Mouse (Mus musculus) heart, embryonic 14.5 days (tissue): ENCODE measurements at regions not wholly inside any gene's neighbourhood (a gene's known extent, or its start where the extent isn't known, plus 50 kb on each side); places are given as distances from the start of the nearest gene placed in this dataset.

Experiments used
- ATAC-seq: fragments of 200-750 bp; cut with Nextera tagmentation; 2 replicates; pipeline ENCODE4 v1.8.0; 2017; ENCODE audit warnings: low read depth, moderate TSS enrichment; ENCODE audit not compliant: insufficient number of reproducible peaks, insufficient read depth, low FRiP score
- H3K27ac ChIP-seq, 2 experiments: fragments of 200-500 bp in 1 of 2; fragments of 300-500 bp in 1 of 2; sonication (generic) in 1 of 2; replicated peaks in 1 of 2; 2 replicates each; pipeline ENCODE4 v1.5.1; 2012 to 2014; ENCODE audit warnings: low read depth in 2 of 2, low read length in 2 of 2, control low read depth in 1 of 2, mild to moderate bottlenecking in 1 of 2, mixed read lengths in 1 of 2; ENCODE audit not compliant: control insufficient read depth in 1 of 2, insufficient read depth in 1 of 2
- H3K27me3 ChIP-seq: fragments of 300-500 bp; sonication (generic); 2 replicates; pipeline ENCODE4 v1.6.1; 2014; ENCODE audit warnings: mild to moderate bottlenecking, low read length, control low read depth; ENCODE audit not compliant: control insufficient read depth, insufficient read depth
- H3K36me3 ChIP-seq: fragments of 300-500 bp; sonication (generic); 2 replicates; pipeline ENCODE4 v1.6.1; 2014; ENCODE audit warnings: mild to moderate bottlenecking, control low read depth, low read length, mixed read lengths; ENCODE audit not compliant: control insufficient read depth, insufficient read depth
- H3K4me1 ChIP-seq, 2 experiments: fragments of 200-500 bp in 1 of 2; fragments of 300-500 bp in 1 of 2; sonication (generic) in 1 of 2; 2 replicates each; pipeline ENCODE4 v1.6.1; 2012 to 2014; ENCODE audit warnings: low read length in 2 of 2, control low read depth in 1 of 2, mixed read lengths in 1 of 2; ENCODE audit not compliant: control insufficient read depth in 2 of 2, insufficient read depth in 2 of 2
- H3K4me2 ChIP-seq: fragments of 300-500 bp; sonication (generic); 2 replicates; pipeline ENCODE4 v1.6.1; 2014; ENCODE audit warnings: mild to moderate bottlenecking, low read length
- H3K4me3 ChIP-seq, 2 experiments: fragments of 200-500 bp in 1 of 2; fragments of 300-500 bp in 1 of 2; sonication (generic) in 1 of 2; 2 replicates each; pipeline ENCODE4 v1.5.1; 2012 to 2014; ENCODE audit warnings: low read length in 2 of 2, mild to moderate bottlenecking in 2 of 2, control low read depth in 1 of 2, low read depth in 1 of 2, moderate library complexity in 1 of 2; ENCODE audit not compliant: control insufficient read depth in 1 of 2, insufficient read depth in 1 of 2
- H3K9ac ChIP-seq: fragments of 300-500 bp; sonication (generic); 2 replicates; pipeline ENCODE4 v1.6.1; 2014; ENCODE audit warnings: mild to moderate bottlenecking, low read length
- H3K9me3 ChIP-seq: fragments of 300-500 bp; sonication (generic); 2 replicates; pipeline ENCODE4 v1.6.1; 2016; ENCODE audit warnings: low read length, control low read depth; ENCODE audit not compliant: control insufficient read depth
- WGBS: fragments of 180-500 bp; shearing (Covaris S2); extraction: QIAGEN DNeasy Blood & Tissue Kit; methylation state at CpG from one replicate; pipeline ENCODE4 v1.1.7; 2014; 5-methylcytosine and 5-hydroxymethylcytosine counted together

GRCm38 (mm10) chr8:26746811-26747210 is 230.3 kb upstream of the Zfp703 start:
- no peak overlapping the region for H3K9ac ChIP-seq
- H3K9me3 ChIP-seq: no peaks in the 10 kb centered on the region
- H3K4me2 ChIP-seq: no peak overlapping the region
- 83% methylated on average over 3 of the region's 3 CpGs for WGBS
- H3K4me3 ChIP-seq: no peak overlapping the region
- no peaks in the 10 kb centered on the region; the same call in 1 of the 2 replicates for H3K27me3 ChIP-seq
- no peaks in the 10 kb centered on the region for H3K36me3 ChIP-seq
- H3K27ac ChIP-seq: no peak overlapping the region
- H3K4me1 ChIP-seq: peaks cover 0 to 3% of the 10 kb centered on the region in 2 experiments; a peak in 2 of 4 replicates
- ATAC-seq: no peak

GRCm38 (mm10) chr8:26747241-26747972 is 229.7 kb upstream of the Zfp703 start:
- Histone ChIP-seq H3K27me3 (no peaks in the 10 kb centered on the region; the same call in 1 of the 2 replicates), H3K4me1 (peaks cover 0 to 3% of the 10 kb centered on the region in 2 experiments; a peak in 2 of 4 replicates), H3K9me3 (no peaks in the 10 kb centered on the region), H3K36me3 (no peaks in the 10 kb centered on the region), H3K9ac (no peak overlapping the region), H3K4me2 (no peak overlapping the region), H3K27ac (no peak overlapping the region), H3K4me3 (no peak overlapping the region)
- WGBS: 61% methylated on average over 19 of the region's 19 CpGs
- no peak for ATAC-seq

GRCm38 (mm10) chr8:26748161-26748971 is 228.8 kb upstream of the Zfp703 start:
- Histone ChIP-seq H3K9me3 (no peaks in the 10 kb centered on the region), H3K4me2 (no peak overlapping the region), H3K27me3 (no peaks in the 10 kb centered on the region; the same call in 1 of the 2 replicates), H3K9ac (no peak overlapping the region), H3K27ac (no peak overlapping the region), H3K36me3 (no peaks in the 10 kb centered on the region), H3K4me1 (peaks cover 0 to 3% of the 10 kb centered on the region in 2 experiments; a peak in 2 of 4 replicates), H3K4me3 (no peak overlapping the region)
- WGBS: 68% methylated on average over 12 of the region's 14 CpGs
- no peak for ATAC-seq

- ATAC-seq: no peak
- no peaks in the 10 kb centered on the region; the same call in 1 of the 2 replicates for H3K27me3 ChIP-seq
- H3K36me3 ChIP-seq: no peaks in the 10 kb centered on the region
- H3K4me1 ChIP-seq: peaks cover 0 to 3% of the 10 kb centered on the region in 2 experiments; a peak in 2 of 4 replicates
- no peak overlapping the region for H3K4me2 ChIP-seq
- H3K27ac ChIP-seq: no peak overlapping the region
- no peaks in the 10 kb centered on the region for H3K9me3 ChIP-seq
- H3K9ac ChIP-seq: no peak overlapping the region
- WGBS: 72% methylated on average over 1 of the region's 1 CpGs
- H3K4me3 ChIP-seq: no peak overlapping the region
These were observed 228.2 kb upstream of the Zfp703 start for GRCm38 (mm10) chr8:26748972-26749291.

- Histone ChIP-seq H3K4me3 (no peak overlapping the region), H3K9ac (no peak overlapping the region), H3K4me2 (no peak overlapping the region), H3K9me3 (0 out of 2 replicates have a peak, but pooled peaks cover 4% of the 10 kb centered on the region), H3K27ac (no peak overlapping the region), H3K27me3 (no peaks in the 10 kb centered on the region; the same call in 1 of the 2 replicates), H3K4me1 (peaks cover 0 to 3% of the 10 kb centered on the region in 2 experiments; a peak in 2 of 4 replicates), H3K36me3 (no peaks in the 10 kb centered on the region)
- WGBS: 87% methylated on average over 1 of the region's 1 CpGs
- no peak for ATAC-seq
These were observed 227.0 kb upstream of the Zfp703 start for GRCm38 (mm10) chr8:26750120-26750519.

GRCm38 (mm10) chr8:26751651-26752050 is 225.5 kb upstream of the Zfp703 start:
- Histone ChIP-seq H3K4me1 (peaks cover 0 to 3% of the 10 kb centered on the region in 2 experiments; a peak in 2 of 4 replicates), H3K9ac (no peak overlapping the region), H3K4me3 (no peak overlapping the region), H3K9me3 (0 out of 2 replicates have a peak, but pooled peaks cover 4% of the 10 kb centered on the region), H3K36me3 (no peaks in the 10 kb centered on the region), H3K4me2 (no peak overlapping the region), H3K27ac (no peak overlapping the region), H3K27me3 (no peaks in the 10 kb centered on the region)
- WGBS: 90% methylated on average over 5 of the region's 5 CpGs
- no peak for ATAC-seq

GRCm38 (mm10) chr8:26756452-26756851 is 220.7 kb upstream of the Zfp703 start:
- ATAC-seq: no peak
- Histone ChIP-seq H3K27ac (no peak overlapping the region), H3K36me3 (no peaks in the 10 kb centered on the region), H3K4me2 (no peak overlapping the region), H3K9me3 (peaks cover 8% of the 10 kb centered on the region), H3K9ac (no peak overlapping the region), H3K4me3 (no peak overlapping the region), H3K4me1 (no peaks in the 10 kb centered on the region), H3K27me3 (no peaks in the 10 kb centered on the region)
- WGBS: 67% methylated on average over 2 of the region's 2 CpGs
